Mouse (Mus musculus): ENCODE data around the gene Rtkn2.
A peak's percentile ranks its signal among the peaks of the same experiment; 100 is the strongest.

The Rtkn2 gene

GRCm38 (mm10) chr10:67995356-67995755 lies 16.0 kb downstream of the Rtkn2 start:
- DNase-seq (ENCODE audit: low spot score in 2 of 2), result no peak

- DNase-seq (ENCODE audit: low spot score in 2 of 2), result no peak
These were observed 16.8 kb downstream of the Rtkn2 start for GRCm38 (mm10) chr10:67996171-67996570.

- peak; percentile 16 to 38 for DNase-seq (ENCODE audit: low spot score in 2 of 2)
These were observed 18.8 kb downstream of the Rtkn2 start for GRCm38 (mm10) chr10:67998116-67998635.

- DNase-seq (ENCODE audit: low spot score in 2 of 2), result no peak
These were observed 19.8 kb downstream of the Rtkn2 start for GRCm38 (mm10) chr10:67999170-67999569.

- no peak for DNase-seq (ENCODE audit: low spot score in 2 of 2)
These were observed 22.1 kb downstream of the Rtkn2 start for GRCm38 (mm10) chr10:68001456-68001855.

GRCm38 (mm10) chr10:68003651-68004422 lies 24.5 kb downstream of the Rtkn2 start:
- no peak for DNase-seq (ENCODE audit: low spot score in 2 of 2)

- DNase-seq (ENCODE audit: low spot score in 2 of 2), result no peak
These were observed 26.0 kb downstream of the Rtkn2 start for GRCm38 (mm10) chr10:68005404-68005803.

GRCm38 (mm10) chr10:68006491-68006890 lies 27.1 kb downstream of the Rtkn2 start:
- DNase-seq (ENCODE audit: low spot score in 2 of 2), result no peak

GRCm38 (mm10) chr10:68007103-68007502 lies 27.7 kb downstream of the Rtkn2 start:
- no peak for DNase-seq (ENCODE audit: low spot score in 2 of 2)

GRCm38 (mm10) chr10:68008198-68008955 lies 29.0 kb downstream of the Rtkn2 start:
- DNase-seq (ENCODE audit: low spot score in 2 of 2), result no peak

GRCm38 (mm10) chr10:68009301-68009700 lies 29.9 kb downstream of the Rtkn2 start:
- no peak for DNase-seq (ENCODE audit: low spot score in 2 of 2)

- DNase-seq (ENCODE audit: low spot score in 2 of 2), result no peak
These were observed 30.5 kb downstream of the Rtkn2 start for GRCm38 (mm10) chr10:68009867-68010266.

- peak; percentile 17 to 36 for DNase-seq (ENCODE audit: low spot score in 2 of 2)
These were observed 33.8 kb downstream of the Rtkn2 start for GRCm38 (mm10) chr10:68013137-68013536.

GRCm38 (mm10) chr10:68020755-68021154 lies 41.4 kb downstream of the Rtkn2 start:
- DNase-seq (ENCODE audit: low spot score in 2 of 2), result no peak

- no peak for DNase-seq (ENCODE audit: low spot score in 2 of 2)
These were observed 46.3 kb downstream of the Rtkn2 start for GRCm38 (mm10) chr10:68025660-68026059.

GRCm38 (mm10) chr10:68028327-68029080 lies 49.1 kb downstream of the Rtkn2 start:
- no peak for DNase-seq (ENCODE audit: low spot score in 2 of 2)

GRCm38 (mm10) chr10:68029081-68029626 lies 49.8 kb downstream of the Rtkn2 start:
- DNase-seq (ENCODE audit: low spot score in 2 of 2), result no peak

- no peak for DNase-seq (ENCODE audit: low spot score in 2 of 2)
These were observed 50.7 kb downstream of the Rtkn2 start for GRCm38 (mm10) chr10:68030027-68030426.

GRCm38 (mm10) chr10:68035707-68036367 lies 56.5 kb downstream of the Rtkn2 start:
- DNase-seq (ENCODE audit: low spot score in 2 of 2), result no peak

- DNase-seq (ENCODE audit: low spot score in 2 of 2), result no peak
These were observed 57.1 kb downstream of the Rtkn2 start for GRCm38 (mm10) chr10:68036368-68036980.
